Mouse (Mus musculus) kidney, embryonic 14.5 days (tissue): ENCODE measurements around the gene Myzap. TPM values are rescaled to one million over a fixed set of nuclear protein-coding genes. Genes with fewer than 3 reads are reported as not detected.
A peak's percentile ranks its signal among the peaks of the same experiment; 100 is the strongest.

ENCODE experiments used
- ATAC-seq: fragments of 200-750 bp; cut with Nextera tagmentation; 2 replicates; pipeline ENCODE4 v1.8.0; 2017; ENCODE audit warnings: moderate number of reproducible peaks, mild to moderate bottlenecking, moderate TSS enrichment, moderate library complexity; ENCODE audit not compliant: low FRiP score, low TSS enrichment
- H3K27ac ChIP-seq: fragments of 300-500 bp; sonication (generic); 2 replicates; pipeline ENCODE4 v1.5.1; 2014; ENCODE audit warnings: low read depth, mild to moderate bottlenecking, low read length, moderate library complexity, mixed read lengths
- H3K27me3 ChIP-seq: fragments of 300-500 bp; sonication (generic); 2 replicates; pipeline ENCODE4 v1.6.1; 2014; ENCODE audit warnings: mild to moderate bottlenecking, low read length; ENCODE audit not compliant: control insufficient read depth, insufficient read depth
- H3K36me3 ChIP-seq: fragments of 300-500 bp; sonication (generic); 2 replicates; pipeline ENCODE4 v1.6.1; 2014; ENCODE audit warnings: low read length, mixed read lengths; ENCODE audit not compliant: control insufficient read depth, insufficient read depth
- H3K4me1 ChIP-seq: fragments of 300-500 bp; sonication (generic); 2 replicates; pipeline ENCODE4 v1.6.1; 2014; ENCODE audit warnings: low read length, mixed read lengths; ENCODE audit not compliant: control insufficient read depth, insufficient read depth
- H3K4me2 ChIP-seq: fragments of 300-500 bp; sonication (generic); replicated peaks from 2 replicates; pipeline ENCODE4 v1.6.1; 2014; ENCODE audit warnings: low read depth, mild to moderate bottlenecking, low read length
- H3K4me3 ChIP-seq: fragments of 300-500 bp; sonication (generic); 2 replicates; pipeline ENCODE4 v1.5.1; 2014; ENCODE audit warnings: mild to moderate bottlenecking, low read length
- H3K9ac ChIP-seq: fragments of 300-500 bp; sonication (generic); 2 replicates; pipeline ENCODE4 v1.6.1; 2014; ENCODE audit warnings: low read depth, mild to moderate bottlenecking, low read length, moderate library complexity
- H3K9me3 ChIP-seq: fragments of 300-500 bp; sonication (generic); 2 replicates; pipeline ENCODE4 v1.6.1; 2016; ENCODE audit warnings: low read length; ENCODE audit not compliant: control insufficient read depth
- WGBS: fragments of 180-500 bp; shearing (Covaris S2); extraction: QIAGEN DNeasy Blood & Tissue Kit; methylation state at CpG from one replicate; pipeline ENCODE4 v1.1.7; 2014; 5-methylcytosine and 5-hydroxymethylcytosine counted together
- polyA plus RNA-seq: library from polyadenylated mRNA; unstranded; fragments of >200 nt; fragmentation: Nextera tagmentation; extraction: Ambion mirVana; gene quantifications from 2 replicates; pipeline ENCODE4 v1.2.1, GENCODE M21; 2014

Gene Myzap
- polyA plus RNA-seq, 1 experiment from 2014 or later, result 18.6 TPM

DNA sequence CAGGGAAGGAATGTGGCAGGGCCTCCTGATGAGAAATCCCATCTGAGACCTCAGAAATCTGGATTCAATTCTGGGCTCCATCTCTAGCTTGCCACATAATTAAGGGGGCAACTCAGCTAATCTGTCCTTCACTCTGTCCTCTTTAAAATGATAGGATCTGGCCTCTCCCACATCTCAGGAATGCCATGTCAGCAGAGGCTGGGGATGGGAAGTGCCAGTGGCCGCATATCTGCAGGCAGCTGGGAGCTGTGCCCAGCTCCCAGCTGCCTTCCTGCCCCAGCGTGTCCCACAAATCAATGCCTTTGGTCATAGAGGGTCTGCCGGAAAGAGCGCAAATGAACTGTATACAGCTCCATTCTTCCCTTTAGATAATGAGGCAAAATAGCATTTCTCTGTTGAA lies 124.7 kb downstream of the Myzap start:
- no peak overlapping the region for H3K4me3 ChIP-seq
- H3K4me1 ChIP-seq, result no peaks in the 10 kb centered on the region
- no peaks in the 10 kb centered on the region for H3K36me3 ChIP-seq
- H3K4me2 ChIP-seq, result no peak overlapping the region
- WGBS, result 63% methylated on average over 4 of the region's 4 CpGs
- ATAC-seq, result no peak
- H3K9ac ChIP-seq, result no peak overlapping the region
- no peaks in the 10 kb centered on the region for H3K27me3 ChIP-seq
- no peak overlapping the region for H3K27ac ChIP-seq
- no peaks in the 10 kb centered on the region for H3K9me3 ChIP-seq

DNA sequence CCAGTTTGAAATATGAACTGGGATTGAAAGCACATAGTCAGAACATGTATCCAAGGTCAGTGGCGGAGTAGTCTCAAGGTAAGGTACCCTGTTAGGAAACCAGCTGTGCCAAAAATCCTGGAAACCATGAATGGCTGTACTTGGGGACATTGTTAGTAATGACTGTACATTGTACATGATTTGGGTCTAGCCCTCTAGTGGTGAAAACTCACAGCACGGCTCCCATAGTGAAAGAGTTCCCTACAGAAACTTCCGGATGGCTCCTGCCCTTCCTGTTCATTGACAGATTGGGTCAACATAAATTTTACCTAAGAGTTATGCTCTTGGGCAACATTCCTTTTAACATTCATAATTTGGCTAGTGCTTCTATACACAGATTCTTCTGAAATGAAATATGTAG lies 126.0 kb downstream of the Myzap start:
- no peaks in the 10 kb centered on the region for H3K36me3 ChIP-seq

GRCm38 (mm10) chr9:71463072-71463667 lies 129.0 kb downstream of the Myzap start:
- Histone ChIP-seq H3K36me3 (no peaks in the 10 kb centered on the region), H3K9me3 (no peaks in the 10 kb centered on the region), H3K27ac (no peak overlapping the region), H3K27me3 (no peaks in the 10 kb centered on the region), H3K4me3 (no peak overlapping the region), H3K4me2 (no peak overlapping the region), H3K4me1 (no peaks in the 10 kb centered on the region), H3K9ac (no peak overlapping the region)
- WGBS, result 65% methylated on average over 13 of the region's 13 CpGs
- no peak for ATAC-seq

More for the DNA sequence above, 126.0 kb downstream of the Myzap start:
- H3K27me3 ChIP-seq, result no peaks in the 10 kb centered on the region
- H3K4me1 ChIP-seq, result no peaks in the 10 kb centered on the region
- no peaks in the 10 kb centered on the region for H3K9me3 ChIP-seq
- no peak overlapping the region for H3K4me3 ChIP-seq
- no peak overlapping the region for H3K4me2 ChIP-seq
- H3K9ac ChIP-seq, result no peak overlapping the region
- 68% methylated on average over 3 of the region's 3 CpGs for WGBS
- H3K27ac ChIP-seq, result no peak overlapping the region
- no peak for ATAC-seq

GRCm38 (mm10) chr9:71456738-71457137 lies 135.4 kb downstream of the Myzap start:
- no peak overlapping the region for H3K27ac ChIP-seq
- H3K9ac ChIP-seq, result no peak overlapping the region
- no peaks in the 10 kb centered on the region; the same call in 1 of the 2 replicates for H3K9me3 ChIP-seq
- H3K4me3 ChIP-seq, result no peak overlapping the region
- no peak overlapping the region for H3K4me2 ChIP-seq
- WGBS, result 31% methylated on average over 4 of the region's 4 CpGs
- H3K36me3 ChIP-seq, result no peaks in the 10 kb centered on the region
- H3K4me1 ChIP-seq, result no peaks in the 10 kb centered on the region
- no peaks in the 10 kb centered on the region for H3K27me3 ChIP-seq
- peak; percentile 68; the same call in 1 of the 2 replicates for ATAC-seq

Other genes with a start within 250 kb of the Myzap start
- gene Polr2m, start 106.4 kb downstream of the Myzap start, polyA plus RNA-seq, result 277 and 453 TPM in 2 replicates
- 19.3 and 24.2 TPM in 2 replicates for gene Cgnl1, start 179.2 kb upstream of the Myzap start, polyA plus RNA-seq